9 mouse cellular contexts compared by ENCODE assay signal in the genomic region with DNA sequence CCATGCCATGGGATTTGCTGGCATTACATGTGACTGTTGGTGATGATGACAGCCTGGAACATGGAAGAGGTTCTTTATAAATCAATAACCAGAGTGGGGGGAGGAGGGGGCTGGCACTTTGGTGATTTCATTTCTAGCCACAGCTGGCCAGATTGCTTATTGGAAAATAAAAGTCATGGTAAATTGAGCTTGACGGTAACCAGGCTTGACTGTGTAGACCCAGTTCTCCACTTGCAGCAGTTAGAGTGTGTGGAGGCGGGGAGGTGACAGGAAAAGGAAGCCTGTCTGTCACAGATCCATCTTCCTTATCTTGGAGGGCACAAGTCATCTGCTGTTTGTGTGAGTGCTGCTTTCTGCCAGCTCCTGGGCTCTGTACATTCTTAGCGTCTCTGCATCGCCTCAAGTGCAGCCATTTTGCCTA.
DNase-seq lines count a peak whose midpoint lies in the region; ATAC-seq and TF ChIP-seq lines count a peak whose summit lies in the region.
"Had no signal": no experiment of that assay in that cellular context is flagged by ENCODE, and none has a peak within 500 bp of the region (broad histone marks: within the 10 kb centered on the region; RNA-seq: fewer than 3 reads in every experiment).

No protein-coding gene starts in this region.

- DNase-seq in forebrain, embryonic 10.5 days (ENCODE audit: extremely low spot score, low spot score), result no peak
- DNase-seq in forebrain, embryonic 11.5 days (ENCODE audit: low spot score), result no peak
- no peak for DNase-seq in midbrain, postnatal 0 days (ENCODE audit: low spot score)
- DNase-seq in liver, embryonic 14.5 days (ENCODE audit: low read depth in 3 of 3, low spot score in 3 of 3), result peak; percentile 62 to 64 (median 62)
- DNase-seq in thymus, postnatal 10 days (ENCODE audit: low spot score in 2 of 2), result peak; percentile 23 to 29
- no peak for DNase-seq in right cerebral cortex, postnatal 25 days
- no peak for DNase-seq in embryo, embryonic 11 days
- DNase-seq: adrenal gland, postnatal 10 days had no signal

- peak; percentile 80 for TF ChIP-seq EP300 in liver, embryonic 14.5 days (IDR thresholded peaks at IDR 0.05; ENCODE audit: low read depth)

- TF ChIP-seq CTCF in midbrain, postnatal 0 days (IDR thresholded peaks at IDR 0.05), result no peak
- TF ChIP-seq CTCF in liver, embryonic 14.5 days (IDR thresholded peaks at IDR 0.05; ENCODE audit: low read depth), result no peak

- peaks cover 4% of the 10 kb centered on the region; the same call in 1 of the 2 replicates for H3K9me3 ChIP-seq in forebrain, embryonic 10.5 days
- H3K9me3 ChIP-seq in forebrain, embryonic 11.5 days (ENCODE audit: control insufficient read depth, low read length), result no peaks in the 10 kb centered on the region
- H3K9me3 ChIP-seq in midbrain, embryonic 13.5 days, result no peaks in the 10 kb centered on the region
- H3K9me3 ChIP-seq in midbrain, postnatal 0 days (ENCODE audit: low read length), result no peaks in the 10 kb centered on the region
- no peaks in the 10 kb centered on the region for H3K9me3 ChIP-seq in liver, embryonic 14.5 days (ENCODE audit: control insufficient read depth, low read length)

- no peaks in the 10 kb centered on the region; the same call in 1 of the 2 replicates for H3K27me3 ChIP-seq in forebrain, embryonic 10.5 days (ENCODE audit: poor library complexity, severe bottlenecking)
- no peaks in the 10 kb centered on the region for H3K27me3 ChIP-seq in forebrain, embryonic 11.5 days (ENCODE audit: control insufficient read depth, insufficient read depth, low read length)
- H3K27me3 ChIP-seq in midbrain, embryonic 13.5 days, result no peaks in the 10 kb centered on the region
- no peaks in the 10 kb centered on the region for H3K27me3 ChIP-seq in midbrain, postnatal 0 days (ENCODE audit: insufficient read depth, low read length)
- H3K27me3 ChIP-seq in liver, embryonic 14.5 days (ENCODE audit: control insufficient read depth, insufficient read depth, low read length), result no peaks in the 10 kb centered on the region

- 91% methylated on average over 4 of the region's 4 CpGs for WGBS in forebrain, embryonic 10.5 days
- 86% methylated on average over 4 of the region's 4 CpGs for WGBS in forebrain, embryonic 11.5 days
- 80% methylated on average over 4 of the region's 4 CpGs for WGBS in midbrain, embryonic 13.5 days
- 83% methylated on average over 4 of the region's 4 CpGs for WGBS in midbrain, postnatal 0 days
- WGBS in liver, embryonic 14.5 days (ENCODE audit: insufficient replicate concordance), result 9% methylated on average over 4 of the region's 4 CpGs

- peaks cover 56% of the 10 kb centered on the region for H3K4me1 ChIP-seq in forebrain, embryonic 10.5 days
- H3K4me1 ChIP-seq in forebrain, embryonic 11.5 days (replicated peaks; ENCODE audit: control insufficient read depth, insufficient read depth, low read length), result peaks cover 11% of the 10 kb centered on the region; the same call in 1 of the 2 replicates
- peaks cover 37% of the 10 kb centered on the region for H3K4me1 ChIP-seq in midbrain, embryonic 13.5 days (replicated peaks)
- H3K4me1 ChIP-seq in midbrain, postnatal 0 days (ENCODE audit: insufficient read depth, low read length), result peaks cover 11% of the 10 kb centered on the region
- peaks cover 30 to 50% of the 10 kb centered on the region in 2 experiments for H3K4me1 ChIP-seq in liver, embryonic 14.5 days (replicated peaks; ENCODE audit: control insufficient read depth in 2 of 2, insufficient read depth in 2 of 2, low read length in 1 of 2)

- no peak for ATAC-seq in forebrain, embryonic 11.5 days (replicated peaks; ENCODE audit: low FRiP score)
- no peak for ATAC-seq in midbrain, embryonic 13.5 days
- no peak for ATAC-seq in midbrain, postnatal 0 days (ENCODE audit: low FRiP score)
- peak; percentile 93 for ATAC-seq in liver, embryonic 14.5 days (ENCODE audit: insufficient read depth)

- peak overlapping the region; percentile 11; the same call in 1 of the 2 replicates for H3K27ac ChIP-seq in forebrain, embryonic 10.5 days
- no peak overlapping the region for H3K27ac ChIP-seq in forebrain, embryonic 11.5 days (ENCODE audit: low read depth, low read length)
- H3K27ac ChIP-seq in midbrain, embryonic 13.5 days, result 0 out of 2 replicates have a peak overlapping the region, but pooled peaks have one; percentile 11
- no peak overlapping the region for H3K27ac ChIP-seq in midbrain, postnatal 0 days (ENCODE audit: low read depth, low read length)
- peak overlapping the region; percentile 85 for H3K27ac ChIP-seq in liver, embryonic 14.5 days

- H3K4me3 ChIP-seq in forebrain, embryonic 10.5 days, result no peak overlapping the region
- H3K4me3 ChIP-seq in forebrain, embryonic 11.5 days (ENCODE audit: low read depth, low read length), result no peak overlapping the region
- no peak overlapping the region for H3K4me3 ChIP-seq in midbrain, embryonic 13.5 days (replicated peaks)
- H3K4me3 ChIP-seq in midbrain, postnatal 0 days (ENCODE audit: low read depth, low read length), result no peak overlapping the region
- no peak overlapping the region; a peak in 1 of 4 replicates for H3K4me3 ChIP-seq in liver, embryonic 14.5 days (ENCODE audit: insufficient read depth in 1 of 2, low read depth in 2 of 2, low read length in 2 of 2)

- no peak overlapping the region for H3K9ac ChIP-seq in forebrain, embryonic 11.5 days (ENCODE audit: low read length)
- H3K9ac ChIP-seq in midbrain, embryonic 13.5 days (replicated peaks), result no peak overlapping the region
- no peak overlapping the region for H3K9ac ChIP-seq in midbrain, postnatal 0 days (replicated peaks; ENCODE audit: low read length, poor library complexity, severe bottlenecking)
- peak overlapping the region; percentile 19; the same call in 1 of the 2 replicates for H3K9ac ChIP-seq in liver, embryonic 14.5 days (replicated peaks)

- no peak overlapping the region for H3K4me2 ChIP-seq in forebrain, embryonic 11.5 days (ENCODE audit: low read depth, low read length, severe bottlenecking)
- no peak overlapping the region for H3K4me2 ChIP-seq in midbrain, embryonic 13.5 days (replicated peaks)
- H3K4me2 ChIP-seq in midbrain, postnatal 0 days (ENCODE audit: low read depth, low read length, poor library complexity, severe bottlenecking), result no peak overlapping the region
- H3K4me2 ChIP-seq in liver, embryonic 14.5 days (ENCODE audit: low read depth), result peak overlapping the region; percentile 52

- peaks cover 14% of the 10 kb centered on the region for H3K36me3 ChIP-seq in forebrain, embryonic 10.5 days (replicated peaks)
- no peaks in the 10 kb centered on the region for H3K36me3 ChIP-seq in forebrain, embryonic 11.5 days (ENCODE audit: control insufficient read depth, insufficient read depth, low read length)
- H3K36me3 ChIP-seq in midbrain, embryonic 13.5 days, result no peaks in the 10 kb centered on the region
- H3K36me3 ChIP-seq in midbrain, postnatal 0 days (ENCODE audit: insufficient read depth, low read length), result no peaks in the 10 kb centered on the region
- H3K36me3 ChIP-seq in liver, embryonic 14.5 days (replicated peaks; ENCODE audit: control insufficient read depth, insufficient read depth, low read depth), result no peaks in the 10 kb centered on the region

Comparison
In these comparisons a context has a peak if more than half of its experiments do, and no peak if none do; other contexts are left out.
1. H3K27ac ChIP-seq: peak in forebrain, embryonic 10.5 days (single experiment), midbrain, embryonic 13.5 days (single experiment) and liver, embryonic 14.5 days (single experiment); none in forebrain, embryonic 11.5 days (single experiment) and midbrain, postnatal 0 days (single experiment).
2. DNase-seq: peak in liver, embryonic 14.5 days (3 of 3) and thymus, postnatal 10 days (2 of 2); none in forebrain, embryonic 10.5 days (single experiment), forebrain, embryonic 11.5 days (single experiment), midbrain, postnatal 0 days (single experiment), right cerebral cortex, postnatal 25 days (single experiment) and embryo, embryonic 11 days (single experiment).